12 mouse cellular contexts compared by ENCODE assay signal in the genomic region with DNA sequence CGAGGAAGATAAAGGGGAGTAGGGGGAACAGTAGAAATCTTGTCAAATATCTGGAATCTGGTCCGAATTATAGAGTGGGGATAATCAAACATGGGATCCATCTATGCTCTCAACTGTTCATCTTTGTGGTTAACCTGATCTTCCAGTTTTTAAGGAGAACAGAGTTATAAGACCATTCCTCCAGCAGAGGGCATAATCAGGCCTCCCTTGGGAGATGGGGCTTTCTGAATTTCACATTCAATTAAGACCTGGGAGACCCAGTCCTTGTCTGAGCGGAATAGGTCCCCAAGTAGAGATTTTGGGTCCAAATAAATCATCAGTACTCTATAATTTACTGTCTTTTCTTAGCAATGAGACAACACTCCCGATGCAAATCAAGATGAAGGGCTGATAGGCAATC.
DNase-seq lines count a peak whose midpoint lies in the region; ATAC-seq lines count a peak whose summit lies in the region.
"Had no signal": no experiment of that assay in that cellular context is flagged by ENCODE, and none has a peak within 500 bp of the region (broad histone marks: within the 10 kb centered on the region; RNA-seq: fewer than 3 reads in every experiment).

No protein-coding gene starts in this region.

- H3K27ac ChIP-seq in forebrain, embryonic 14.5 days (ENCODE audit: low read depth, low read length) = no peak overlapping the region
- H3K27ac ChIP-seq in forebrain, embryonic 13.5 days = no peak overlapping the region
- H3K27ac ChIP-seq in embryonic facial prominence, embryonic 14.5 days (replicated peaks; ENCODE audit: low read depth, low read length) = no peak overlapping the region
- H3K27ac ChIP-seq: embryonic facial prominence, embryonic 15.5 days; stomach, embryonic 15.5 days had no signal

- no peak overlapping the region for H3K9ac ChIP-seq in forebrain, embryonic 14.5 days (ENCODE audit: low read length)
- no peak overlapping the region for H3K9ac ChIP-seq in forebrain, embryonic 13.5 days
- H3K9ac ChIP-seq in embryonic facial prominence, embryonic 14.5 days (ENCODE audit: low read depth, low read length) = no peak overlapping the region
- H3K9ac ChIP-seq: embryonic facial prominence, embryonic 15.5 days; stomach, embryonic 15.5 days had no signal

- H3K4me1 ChIP-seq in forebrain, embryonic 14.5 days (ENCODE audit: control insufficient read depth, insufficient read depth, low read length) = no peaks in the 10 kb centered on the region
- no peaks in the 10 kb centered on the region for H3K4me1 ChIP-seq in forebrain, embryonic 13.5 days
- no peaks in the 10 kb centered on the region for H3K4me1 ChIP-seq in embryonic facial prominence, embryonic 14.5 days (ENCODE audit: control insufficient read depth, insufficient read depth, low read length)
- H3K4me1 ChIP-seq: embryonic facial prominence, embryonic 15.5 days; megakaryocyte, embryonic 14.5 days; stomach, embryonic 15.5 days had no signal

- DNase-seq in forebrain, embryonic 14.5 days (ENCODE audit: low spot score) = peak; percentile 65
- peak; percentile 30 for DNase-seq in lung, postnatal 10 days
- no peak for DNase-seq in lung, postnatal 4 days
- peak; percentile 29 for DNase-seq in embryonic facial prominence, embryonic 14.5 days (ENCODE audit: low spot score)
- peak; percentile 6 for DNase-seq in retina, postnatal 7 days (ENCODE audit: low read depth, low spot score)
- DNase-seq in thymus, postnatal 14 days = no peak
- DNase-seq in gastrocnemius, postnatal 14 days = no peak

- H3K9me3 ChIP-seq in forebrain, embryonic 14.5 days (replicated peaks; ENCODE audit: control insufficient read depth, low read length) = no peaks in the 10 kb centered on the region
- no peaks in the 10 kb centered on the region for H3K9me3 ChIP-seq in forebrain, embryonic 13.5 days (replicated peaks)
- H3K9me3 ChIP-seq in embryonic facial prominence, embryonic 14.5 days (ENCODE audit: control insufficient read depth, low read length) = no peaks in the 10 kb centered on the region
- H3K9me3 ChIP-seq: embryonic facial prominence, embryonic 15.5 days; G1E; stomach, embryonic 15.5 days had no signal

- intact Hi-C loops in gastrocnemius, postnatal 14 days (cut with DNase I; ENCODE audit: low total_unique reads) = no loop called here

- no peaks in the 10 kb centered on the region for H3K27me3 ChIP-seq in forebrain, embryonic 14.5 days (replicated peaks; ENCODE audit: control insufficient read depth, insufficient read depth, low read length)
- H3K27me3 ChIP-seq in forebrain, embryonic 13.5 days = no peaks in the 10 kb centered on the region
- H3K27me3 ChIP-seq in embryonic facial prominence, embryonic 14.5 days (replicated peaks; ENCODE audit: control insufficient read depth, insufficient read depth, low read length) = no peaks in the 10 kb centered on the region
- H3K27me3 ChIP-seq: embryonic facial prominence, embryonic 15.5 days; megakaryocyte, embryonic 14.5 days; stomach, embryonic 15.5 days had no signal

- H3K4me2 ChIP-seq in forebrain, embryonic 14.5 days (ENCODE audit: low read length) = no peak overlapping the region
- H3K4me2 ChIP-seq in forebrain, embryonic 13.5 days = no peak overlapping the region
- no peak overlapping the region for H3K4me2 ChIP-seq in embryonic facial prominence, embryonic 14.5 days (ENCODE audit: low read depth, low read length)
- H3K4me2 ChIP-seq: embryonic facial prominence, embryonic 15.5 days; stomach, embryonic 15.5 days had no signal

- no peak overlapping the region for H3K4me3 ChIP-seq in forebrain, embryonic 14.5 days (ENCODE audit: low read depth, low read length)
- H3K4me3 ChIP-seq in forebrain, embryonic 13.5 days = no peak overlapping the region
- H3K4me3 ChIP-seq in embryonic facial prominence, embryonic 14.5 days (ENCODE audit: low read depth, low read length) = no peak overlapping the region
- H3K4me3 ChIP-seq: embryonic facial prominence, embryonic 15.5 days; megakaryocyte, embryonic 14.5 days; stomach, embryonic 15.5 days had no signal

- WGBS in forebrain, embryonic 14.5 days = 54% methylated on average over 4 of the region's 4 CpGs
- WGBS in forebrain, embryonic 13.5 days = 64% methylated on average over 4 of the region's 4 CpGs
- WGBS in embryonic facial prominence, embryonic 14.5 days = 57% methylated on average over 4 of the region's 4 CpGs

- no peaks in the 10 kb centered on the region for H3K36me3 ChIP-seq in forebrain, embryonic 14.5 days (ENCODE audit: control insufficient read depth, insufficient read depth, low read length)
- no peaks in the 10 kb centered on the region for H3K36me3 ChIP-seq in forebrain, embryonic 13.5 days (ENCODE audit: poor library complexity, severe bottlenecking)
- no peaks in the 10 kb centered on the region for H3K36me3 ChIP-seq in embryonic facial prominence, embryonic 14.5 days (ENCODE audit: control insufficient read depth, insufficient read depth, low read length)
- H3K36me3 ChIP-seq: embryonic facial prominence, embryonic 15.5 days; G1E; stomach, embryonic 15.5 days had no signal

- no peak for ATAC-seq in forebrain, embryonic 14.5 days
- no peak for ATAC-seq in forebrain, embryonic 13.5 days
- ATAC-seq in embryonic facial prominence, embryonic 14.5 days (ENCODE audit: low read depth) = no peak

Comparison
In these comparisons a context has a peak if more than half of its experiments do, and no peak if none do; other contexts are left out.
1. DNase-seq: peak in forebrain, embryonic 14.5 days (single experiment), lung, postnatal 10 days (single experiment), embryonic facial prominence, embryonic 14.5 days (single experiment) and retina, postnatal 7 days (single experiment); none in lung, postnatal 4 days (0 of 2), thymus, postnatal 14 days (single experiment) and gastrocnemius, postnatal 14 days (single experiment).